Mouse (Mus musculus) liver, postnatal 0 days (tissue): ENCODE measurements around the gene Magea6. TPM values are rescaled to one million over a fixed set of nuclear protein-coding genes. Genes with fewer than 3 reads are reported as not detected.
"Not testable (repeated sequence)": the region's sequence is repeated elsewhere in the genome, so short reads cannot be mapped to it uniquely, and the experiment has no call there.

Source experiments
- ATAC-seq: fragments of 200-750 bp; cut with Nextera tagmentation; 2 replicates; pipeline ENCODE4 v1.8.0; 2017; ENCODE audit warnings: mild to moderate bottlenecking, moderate library complexity
- DNase-seq: peaks from one replicate; pipeline ENCODE4 v3.0.0-alpha.2; 2016
- H3K27ac ChIP-seq: fragments of 300-500 bp; sonication (generic); 2 replicates; pipeline ENCODE4 v1.5.1; 2014; ENCODE audit warnings: antibody characterized with exemption, moderate library complexity, mild to moderate bottlenecking, low read depth
- H3K27me3 ChIP-seq: fragments of 300-500 bp; sonication (generic); 2 replicates; pipeline ENCODE4 v1.6.1; 2014; ENCODE audit warnings: low read length, control low read depth, mixed read lengths; ENCODE audit not compliant: insufficient read depth
- H3K36me3 ChIP-seq: fragments of 300-500 bp; sonication (generic); replicated peaks from 2 replicates; pipeline ENCODE4 v1.6.1; 2014; ENCODE audit warnings: mild to moderate bottlenecking, control low read depth, low read length, moderate library complexity, mixed read lengths; ENCODE audit not compliant: insufficient read depth
- H3K4me1 ChIP-seq: fragments of 300-500 bp; sonication (generic); 2 replicates; pipeline ENCODE4 v1.6.1; 2014; ENCODE audit warnings: antibody characterized with exemption, mild to moderate bottlenecking, control low read depth; ENCODE audit not compliant: insufficient read depth
- H3K4me2 ChIP-seq: fragments of 300-500 bp; sonication (generic); 2 replicates; pipeline ENCODE4 v1.6.1; 2014; ENCODE audit warnings: low read depth, mild to moderate bottlenecking, low read length, moderate library complexity, mixed read lengths
- H3K4me3 ChIP-seq: fragments of 300-500 bp; sonication (generic); 2 replicates; pipeline ENCODE4 v1.5.1; 2014; ENCODE audit warnings: low read depth, low read length
- H3K9ac ChIP-seq: fragments of 300-500 bp; sonication (generic); replicated peaks from 2 replicates; pipeline ENCODE4 v1.6.1; 2014; ENCODE audit warnings: mild to moderate bottlenecking, moderate library complexity
- H3K9me3 ChIP-seq: fragments of 300-500 bp; sonication (generic); 2 replicates; pipeline ENCODE4 v1.6.1; 2016; ENCODE audit warnings: mild to moderate bottlenecking, control low read depth, low read length, mixed read lengths
- WGBS: fragments of 180-500 bp; shearing (Covaris S2); extraction: QIAGEN DNeasy Blood & Tissue Kit; methylation state at CpG from one replicate; pipeline ENCODE4 v1.1.7; 2014; ENCODE audit not compliant: insufficient replicate concordance; 5-methylcytosine and 5-hydroxymethylcytosine counted together
- polyA plus RNA-seq: library from polyadenylated mRNA; unstranded; fragments of >200 nt; fragmentation: Nextera tagmentation; extraction: Ambion mirVana; gene quantifications from 2 replicates; pipeline ENCODE4 v1.2.1, GENCODE M21; 2015

Gene Magea6
- polyA plus RNA-seq: not detected in 2 replicates

- WGBS: 48% methylated on average over 1 of the region's 1 CpGs
- H3K36me3 ChIP-seq, H3K27ac ChIP-seq, H3K27me3 ChIP-seq, H3K9me3 ChIP-seq, H3K4me3 ChIP-seq, H3K9ac ChIP-seq, ATAC-seq, DNase-seq, H3K4me1 ChIP-seq, H3K4me2 ChIP-seq: not testable (repeated sequence)
Measured at GRCm38 (mm10) chrX:154935887-154936286, at the start of gene Magea6. Magea6 (minus strand) TSS chrX:154935987.

GRCm38 (mm10) chrX:154949405-154949804 is 13.6 kb upstream of the Magea6 start, which contains the start of gene Magea3:
Magea3 (minus strand) TSS chrX:154949505.
- H3K9ac ChIP-seq, H3K4me3 ChIP-seq, H3K4me2 ChIP-seq, H3K9me3 ChIP-seq, DNase-seq, H3K27me3 ChIP-seq, H3K36me3 ChIP-seq, ATAC-seq, H3K27ac ChIP-seq, H3K4me1 ChIP-seq: not testable (repeated sequence)
- 60% methylated on average over 1 of the region's 1 CpGs for WGBS

GRCm38 (mm10) chrX:154890167-154890566 is 45.6 kb downstream of the Magea6 start, which contains the start of gene Cldn34b1:
Cldn34b1 (minus strand) TSS chrX:154890267.
- not testable (repeated sequence) for H3K9ac ChIP-seq, H3K4me1 ChIP-seq, H3K27me3 ChIP-seq, H3K4me3 ChIP-seq, H3K9me3 ChIP-seq, DNase-seq, H3K27ac ChIP-seq, H3K36me3 ChIP-seq, ATAC-seq, H3K4me2 ChIP-seq
- WGBS: 69% methylated on average over 3 of the region's 3 CpGs

Other genes starting within 250 kb of the Magea6 start
- not detected in 2 replicates for gene Cldn34b1, start 45.7 kb downstream of the Magea6 start, polyA plus RNA-seq
- gene Magea3, start 13.5 kb upstream of the Magea6 start, polyA plus RNA-seq: not detected in 2 replicates
- not detected in 2 replicates for gene Magea8, start 59.9 kb upstream of the Magea6 start, polyA plus RNA-seq
- gene Magea5, start 127.2 kb upstream of the Magea6 start, polyA plus RNA-seq: not detected in 2 replicates
- gene Magea1, start 153.8 kb upstream of the Magea6 start, polyA plus RNA-seq: not detected in 2 replicates
- not detected in 2 replicates for gene Magea2, start 157.7 kb upstream of the Magea6 start, polyA plus RNA-seq
- gene Cldn34b2, start 192.4 kb upstream of the Magea6 start, polyA plus RNA-seq: not detected in 2 replicates